Comparison of ENCODE assay signal across 12 mouse cellular contexts in genomic region chr15:102743196-102743595, GRCm38 (mm10). TPM values are rescaled to one million over a fixed set of nuclear protein-coding genes. Genes with fewer than 3 reads are reported as not detected.
DNase-seq lines count a peak whose midpoint lies in the region.
"Had no signal": no experiment of that assay in that cellular context is flagged by ENCODE, and none has a peak within 500 bp of the region (broad histone marks: within the 10 kb centered on the region; RNA-seq: fewer than 3 reads in every experiment).

No protein-coding gene starts in this region.

- peaks cover 97% of the 10 kb centered on the region for H3K27me3 ChIP-seq in hindbrain, embryonic 10.5 days (ENCODE audit: insufficient read depth, poor library complexity, severe bottlenecking)
- peaks cover 100% of the 10 kb centered on the region for H3K27me3 ChIP-seq in midbrain, embryonic 10.5 days (ENCODE audit: low read depth, poor library complexity, severe bottlenecking)
- no peaks in the 10 kb centered on the region for H3K27me3 ChIP-seq in splenic B cell, adult 2 months (ENCODE audit: control insufficient read depth, insufficient read depth, low read length, poor library complexity, severe bottlenecking)

- WGBS in hindbrain, embryonic 10.5 days, result 24% methylated on average over 8 of the region's 8 CpGs
- 21% methylated on average over 8 of the region's 8 CpGs for WGBS in midbrain, embryonic 10.5 days

- H3K9me3 ChIP-seq in hindbrain, embryonic 10.5 days, result no peaks in the 10 kb centered on the region
- H3K9me3 ChIP-seq in midbrain, embryonic 10.5 days (replicated peaks), result no peaks in the 10 kb centered on the region
- H3K9me3 ChIP-seq: embryonic facial prominence, embryonic 15.5 days; heart, embryonic 13.5 days; intestine, embryonic 15.5 days had no signal

- DNase-seq in layer of hippocampus, postnatal 36 days, result peak; percentile 23 to 41
- DNase-seq in layer of hippocampus, adult 11-12 months (ENCODE audit: low spot score), result no peak
- DNase-seq in hindbrain, embryonic 10.5 days (ENCODE audit: low spot score), result no peak
- DNase-seq in midbrain, embryonic 10.5 days (ENCODE audit: low spot score), result peak; percentile 34
- peak; percentile 33 for DNase-seq in splenic B cell, adult 2 months (ENCODE audit: low read depth, low spot score)
- DNase-seq in right cerebral cortex, postnatal 25 days, result no peak
- DNase-seq in adrenal gland, adult 8-10 months, result no peak
- DNase-seq in embryo, embryonic 10.5 days (ENCODE audit: low spot score), result no peak

- peak overlapping the region; percentile 89 for H3K27ac ChIP-seq in hindbrain, embryonic 10.5 days
- peak overlapping the region; percentile 88; the same call in 1 of the 2 replicates for H3K27ac ChIP-seq in midbrain, embryonic 10.5 days (replicated peaks)
- H3K27ac ChIP-seq: embryonic facial prominence, embryonic 15.5 days; gastrocnemius, adult 2 months; heart, embryonic 13.5 days; intestine, embryonic 15.5 days had no signal

- no peaks in the 10 kb centered on the region for H3K36me3 ChIP-seq in hindbrain, embryonic 10.5 days
- no peaks in the 10 kb centered on the region for H3K36me3 ChIP-seq in midbrain, embryonic 10.5 days
- H3K36me3 ChIP-seq in splenic B cell, adult 2 months (ENCODE audit: control insufficient read depth, insufficient read depth, low read length, poor library complexity, severe bottlenecking), result no peaks in the 10 kb centered on the region
- H3K36me3 ChIP-seq: embryonic facial prominence, embryonic 15.5 days; heart, embryonic 13.5 days; intestine, embryonic 15.5 days had no signal

- no peak overlapping the region for H3K4me3 ChIP-seq in hindbrain, embryonic 10.5 days
- peak overlapping the region; percentile 35; the same call in 1 of the 2 replicates for H3K4me3 ChIP-seq in midbrain, embryonic 10.5 days
- H3K4me3 ChIP-seq: embryonic facial prominence, embryonic 15.5 days; gastrocnemius, adult 2 months; heart, embryonic 13.5 days; intestine, embryonic 15.5 days had no signal

- peaks cover 52% of the 10 kb centered on the region for H3K4me1 ChIP-seq in hindbrain, embryonic 10.5 days (replicated peaks)
- peaks cover 72% of the 10 kb centered on the region for H3K4me1 ChIP-seq in midbrain, embryonic 10.5 days

RNA-seq across cellular contexts. Expression of gene Calcoco1, which starts 21.2 kb away (rescaled TPM):
- total RNA-seq in layer of hippocampus, postnatal 36 days (2021), result 10 to 100 TPM; 86.7 to 89.8 TPM
- polyA plus RNA-seq in hindbrain, embryonic 10.5 days (2016; fragmentation: Nextera tagmentation; extraction: Ambion mirVana), result 32.1 and 38.5 TPM in 2 replicates
- 26.0 and 31.1 TPM in 2 replicates for polyA plus RNA-seq in midbrain, embryonic 10.5 days (2016; fragmentation: Nextera tagmentation; extraction: Ambion mirVana)
- total RNA-seq in adrenal gland, adult 8-10 months (2022), result 100 to 1,000 TPM; 119 to 225 (median 182) TPM

Comparison
In these comparisons a context has a peak if more than half of its experiments do, and no peak if none do; other contexts are left out.
1. DNase-seq: peak in layer of hippocampus, postnatal 36 days (2 of 2), midbrain, embryonic 10.5 days (single experiment) and splenic B cell, adult 2 months (single experiment); none in layer of hippocampus, adult 11-12 months (single experiment), hindbrain, embryonic 10.5 days (single experiment), right cerebral cortex, postnatal 25 days (single experiment), adrenal gland, adult 8-10 months (single experiment) and embryo, embryonic 10.5 days (single experiment).